Mouse (Mus musculus): ENCODE measurements around the gene Prkrip1. TPM values are rescaled to one million over a fixed set of nuclear protein-coding genes. Genes with fewer than 3 reads are reported as not detected.

Prkrip1 gene
- polyA plus RNA-seq (2016; fragmentation: Nextera tagmentation; extraction: Ambion mirVana): 68.6 and 76.8 TPM in 2 replicates

- under 1% methylated on average over 62 of the region's 62 CpGs for WGBS
- H3K36me3 ChIP-seq (replicated peaks): peaks cover 40% of the 10 kb centered on the region
- peaks cover 2% of the 10 kb centered on the region; the same call in 1 of the 2 replicates for H3K9me3 ChIP-seq
- H3K4me3 ChIP-seq: peak within 1 kb of the TSS; percentile 99
- peaks cover 22% of the 10 kb centered on the region for H3K4me1 ChIP-seq
- H3K27me3 ChIP-seq (replicated peaks; ENCODE audit: low read depth, poor library complexity, severe bottlenecking): no peaks in the 10 kb centered on the region
- peak; percentile 98 for DNase-seq (ENCODE audit: low spot score)
- peak within 1 kb of the TSS; percentile 89 for H3K27ac ChIP-seq (replicated peaks)
These were observed at the start of gene Prkrip1 for GRCm38 (mm10) chr5:136198474-136199391. Prkrip1 (minus strand) TSS chr5:136198963.

GRCm38 (mm10) chr5:136248441-136248840 lies 49.7 kb upstream of the Prkrip1 start:
- Histone ChIP-seq H3K27me3 (replicated peaks; ENCODE audit: low read depth, poor library complexity, severe bottlenecking) (no peaks in the 10 kb centered on the region), H3K9me3 (no peaks in the 10 kb centered on the region), H3K4me3 (no peak overlapping the region), H3K36me3 (replicated peaks) (peaks cover 17% of the 10 kb centered on the region), H3K27ac (replicated peaks) (no peak overlapping the region), H3K4me1 (peaks cover 34% of the 10 kb centered on the region)
- 68% methylated on average over 6 of the region's 6 CpGs for WGBS
- no peak for DNase-seq (ENCODE audit: low spot score)

- WGBS: 80% methylated on average over 2 of the region's 2 CpGs
- Histone ChIP-seq H3K4me3 (peak within 1 kb of the TSS; percentile 79), H3K27me3 (replicated peaks; ENCODE audit: low read depth, poor library complexity, severe bottlenecking) (no peaks in the 10 kb centered on the region), H3K27ac (replicated peaks) (peak within 1 kb of the TSS; percentile 88), H3K4me1 (peaks cover 49% of the 10 kb centered on the region), H3K9me3 (no peaks in the 10 kb centered on the region), H3K36me3 (replicated peaks) (peaks cover 16% of the 10 kb centered on the region)
- no peak for DNase-seq (ENCODE audit: low spot score)
These were observed 47.7 kb upstream of the Prkrip1 start, which contains the start of gene Sh2b2 for GRCm38 (mm10) chr5:136246452-136246838. Sh2b2 (minus strand) TSS chr5:136246556.

GRCm38 (mm10) chr5:136245541-136246451 lies 47.0 kb upstream of the Prkrip1 start:
- H3K4me1 ChIP-seq: peaks cover 55% of the 10 kb centered on the region
- H3K27me3 ChIP-seq (replicated peaks; ENCODE audit: low read depth, poor library complexity, severe bottlenecking): no peaks in the 10 kb centered on the region
- WGBS: 6% methylated on average over 15 of the region's 15 CpGs

GRCm38 (mm10) chr5:136244762-136245540 lies 46.2 kb upstream of the Prkrip1 start:
- Histone ChIP-seq H3K27me3 (replicated peaks; ENCODE audit: low read depth, poor library complexity, severe bottlenecking) (no peaks in the 10 kb centered on the region), H3K9me3 (no peaks in the 10 kb centered on the region), H3K4me3 (peak overlapping the region; percentile 79), H3K27ac (replicated peaks) (peak overlapping the region; percentile 88), H3K4me1 (peaks cover 63% of the 10 kb centered on the region), H3K36me3 (replicated peaks) (peaks cover 12% of the 10 kb centered on the region)
- WGBS: under 1% methylated on average over 56 of the region's 57 CpGs
- peak; percentile 94 for DNase-seq (ENCODE audit: low spot score)

More at GRCm38 (mm10) chr5:136245541-136246451, 47.0 kb upstream of the Prkrip1 start:
- peak overlapping the region; percentile 88 for H3K27ac ChIP-seq (replicated peaks)
- no peaks in the 10 kb centered on the region for H3K9me3 ChIP-seq
- H3K4me3 ChIP-seq: peak overlapping the region; percentile 79
- peak; percentile 36 for DNase-seq (ENCODE audit: low spot score)
- peaks cover 16% of the 10 kb centered on the region for H3K36me3 ChIP-seq (replicated peaks)

- WGBS: under 1% methylated on average over 67 of the region's 67 CpGs
- peak overlapping the region; percentile 88 for H3K27ac ChIP-seq (replicated peaks)
- DNase-seq (ENCODE audit: low spot score): peak; percentile 75
- peaks cover 63% of the 10 kb centered on the region for H3K4me1 ChIP-seq
- H3K27me3 ChIP-seq (replicated peaks; ENCODE audit: low read depth, poor library complexity, severe bottlenecking): no peaks in the 10 kb centered on the region
- H3K9me3 ChIP-seq: no peaks in the 10 kb centered on the region
- peak overlapping the region; percentile 79 for H3K4me3 ChIP-seq
- peaks cover 7% of the 10 kb centered on the region for H3K36me3 ChIP-seq (replicated peaks)
These were observed 45.3 kb upstream of the Prkrip1 start for GRCm38 (mm10) chr5:136243851-136244761.

- peaks cover 68% of the 10 kb centered on the region for H3K4me1 ChIP-seq
- H3K27me3 ChIP-seq (replicated peaks; ENCODE audit: low read depth, poor library complexity, severe bottlenecking): peaks cover 5% of the 10 kb centered on the region
- H3K36me3 ChIP-seq (replicated peaks): peaks cover 7% of the 10 kb centered on the region; the same call in 1 of the 2 replicates
- 86% methylated on average over 6 of the region's 6 CpGs for WGBS
- no peak for DNase-seq (ENCODE audit: low spot score)
- no peak overlapping the region for H3K4me3 ChIP-seq
- H3K9me3 ChIP-seq: no peaks in the 10 kb centered on the region
- no peak overlapping the region for H3K27ac ChIP-seq (replicated peaks)
These were observed 42.4 kb upstream of the Prkrip1 start for GRCm38 (mm10) chr5:136241161-136241560.

GRCm38 (mm10) chr5:136240381-136240780 lies 41.6 kb upstream of the Prkrip1 start:
- H3K27me3 ChIP-seq (replicated peaks; ENCODE audit: low read depth, poor library complexity, severe bottlenecking): peaks cover 5% of the 10 kb centered on the region
- 53% methylated on average over 1 of the region's 1 CpGs for WGBS
- H3K27ac ChIP-seq (replicated peaks): no peak overlapping the region
- peak; percentile 30 for DNase-seq (ENCODE audit: low spot score)
- H3K4me3 ChIP-seq: no peak overlapping the region
- H3K4me1 ChIP-seq: peaks cover 60% of the 10 kb centered on the region
- H3K36me3 ChIP-seq (replicated peaks): peaks cover 7% of the 10 kb centered on the region; the same call in 1 of the 2 replicates
- H3K9me3 ChIP-seq: no peaks in the 10 kb centered on the region

- H3K4me3 ChIP-seq: peak overlapping the region; percentile 53
- no peak overlapping the region; the same call in 1 of the 2 replicates for H3K27ac ChIP-seq (replicated peaks)
- WGBS: 1% methylated on average over 19 of the region's 19 CpGs
- H3K27me3 ChIP-seq (replicated peaks; ENCODE audit: low read depth, poor library complexity, severe bottlenecking): peaks cover 19% of the 10 kb centered on the region
- DNase-seq (ENCODE audit: low spot score): peak; percentile 47
- H3K9me3 ChIP-seq: no peaks in the 10 kb centered on the region
- peaks cover 11% of the 10 kb centered on the region; the same call in 1 of the 2 replicates for H3K36me3 ChIP-seq (replicated peaks)
- H3K4me1 ChIP-seq: peaks cover 53% of the 10 kb centered on the region
These were observed 38.8 kb upstream of the Prkrip1 start for GRCm38 (mm10) chr5:136237607-136238006.

- no peak for DNase-seq (ENCODE audit: low spot score)
- H3K9me3 ChIP-seq: no peaks in the 10 kb centered on the region
- WGBS: 82% methylated on average over 5 of the region's 5 CpGs
- no peak overlapping the region for H3K4me3 ChIP-seq
- peaks cover 54% of the 10 kb centered on the region for H3K4me1 ChIP-seq
- H3K36me3 ChIP-seq (replicated peaks): peaks cover 14% of the 10 kb centered on the region
- H3K27ac ChIP-seq (replicated peaks): no peak overlapping the region
- H3K27me3 ChIP-seq (replicated peaks; ENCODE audit: low read depth, poor library complexity, severe bottlenecking): peaks cover 28% of the 10 kb centered on the region
These were observed 37.8 kb upstream of the Prkrip1 start for GRCm38 (mm10) chr5:136236611-136237010.
